Mouse (Mus musculus): ENCODE data around the gene Ddb2. TPM values are rescaled to one million over a fixed set of nuclear protein-coding genes. Genes with fewer than 3 reads are reported as not detected.
"Not testable (repeated sequence)": the region's sequence is repeated elsewhere in the genome, so short reads cannot be mapped to it uniquely, and the experiment has no call there.

The Ddb2 gene
- total RNA-seq, 1 experiment from 2014 or later: 10.0 TPM

- DNase-seq: no peak
These were observed 18.9 kb upstream of the Ddb2 start, which contains the start of gene Pacsin3 for GRCm38 (mm10) chr2:91255661-91256150. Gene Pacsin3, plus strand, starts transcription at chr2:91255954.

GRCm38 (mm10) chr2:91254725-91255380 is 18.1 kb upstream of the Ddb2 start:
- no peak for DNase-seq

- DNase-seq: no peak
These were observed 15.7 kb upstream of the Ddb2 start for GRCm38 (mm10) chr2:91252512-91252911.

DNA sequence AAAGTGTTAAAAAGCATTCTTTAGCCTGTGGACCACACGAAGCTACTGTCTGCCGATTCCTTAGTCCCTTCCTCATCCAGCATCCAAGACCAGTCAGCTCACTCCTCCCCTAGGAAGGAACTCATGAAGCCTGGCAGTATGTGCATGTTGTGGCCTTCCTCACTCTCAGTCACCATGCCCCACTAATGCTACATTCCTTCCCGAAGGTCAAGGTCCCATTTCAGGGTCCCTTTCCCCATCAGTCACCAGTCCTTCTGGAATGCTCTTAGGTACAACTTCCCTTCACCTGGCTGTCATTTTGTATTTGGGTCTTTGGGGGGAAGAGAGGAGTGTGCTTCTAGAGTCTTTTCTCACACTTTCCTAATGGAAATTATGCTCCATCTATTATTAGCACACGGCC is 15.2 kb upstream of the Ddb2 start:
- no peak for DNase-seq

GRCm38 (mm10) chr2:91248366-91248765 is 11.6 kb upstream of the Ddb2 start:
- DNase-seq: no peak

DNA sequence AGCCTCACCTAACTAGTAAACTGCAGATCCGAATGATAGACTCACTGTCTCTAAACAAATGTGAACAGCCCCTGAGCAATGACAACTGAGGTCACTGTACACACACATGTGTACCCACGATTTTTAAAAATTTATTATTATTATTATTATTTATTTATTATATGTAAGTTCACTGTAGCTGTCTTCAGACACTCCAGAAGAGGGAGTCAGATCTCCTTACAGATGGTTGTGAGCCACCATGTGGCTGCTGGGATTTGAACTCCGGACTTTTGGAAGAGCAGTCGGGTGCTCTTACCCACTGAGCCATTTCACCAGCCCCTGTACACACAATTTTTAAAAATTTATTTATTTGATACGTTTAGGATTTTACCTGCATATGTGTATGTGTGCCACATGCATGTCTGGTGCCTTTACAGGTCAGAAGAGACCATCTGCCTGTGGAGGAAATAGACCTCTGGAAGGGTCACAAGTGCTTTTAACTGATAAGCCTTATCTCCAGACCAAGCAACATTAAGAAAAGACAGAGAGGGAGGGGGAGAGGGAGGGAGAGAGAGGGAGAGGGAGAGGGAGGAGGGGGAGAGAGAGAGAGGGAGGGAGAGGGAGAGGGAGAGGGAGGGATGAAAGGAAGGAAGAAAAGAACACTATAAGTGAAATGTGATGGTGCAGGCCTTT is 7.9 kb upstream of the Ddb2 start:
- no peak for DNase-seq

DNA sequence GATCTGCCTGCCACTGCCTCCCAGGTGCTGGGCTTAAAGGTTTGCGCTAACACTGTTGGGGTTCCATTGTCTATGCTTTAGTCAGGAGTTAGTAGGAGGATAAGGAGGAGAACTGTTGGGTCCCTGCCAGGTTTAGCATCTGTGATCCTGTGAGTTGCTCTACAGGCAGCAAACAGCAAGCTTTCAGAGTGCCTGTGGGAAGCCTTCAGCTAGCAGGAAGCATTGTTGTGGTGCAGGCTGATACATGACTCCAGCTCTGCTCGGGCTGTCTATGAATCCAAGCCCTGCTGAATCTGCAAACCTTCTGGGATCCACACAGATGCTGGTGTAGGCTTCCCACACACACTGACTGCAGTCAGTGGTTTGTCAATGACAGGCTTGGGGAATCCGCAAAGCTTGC is 6.6 kb upstream of the Ddb2 start:
- DNase-seq: no peak

GRCm38 (mm10) chr2:91242547-91242946 is 5.8 kb upstream of the Ddb2 start:
- no peak for DNase-seq

GRCm38 (mm10) chr2:91237511-91238080 is 814 bp upstream of the Ddb2 start:
- not testable (repeated sequence) for DNase-seq

- no peak for DNase-seq
These were observed 7.0 kb downstream of the Ddb2 start for GRCm38 (mm10) chr2:91229735-91230134.

DNA sequence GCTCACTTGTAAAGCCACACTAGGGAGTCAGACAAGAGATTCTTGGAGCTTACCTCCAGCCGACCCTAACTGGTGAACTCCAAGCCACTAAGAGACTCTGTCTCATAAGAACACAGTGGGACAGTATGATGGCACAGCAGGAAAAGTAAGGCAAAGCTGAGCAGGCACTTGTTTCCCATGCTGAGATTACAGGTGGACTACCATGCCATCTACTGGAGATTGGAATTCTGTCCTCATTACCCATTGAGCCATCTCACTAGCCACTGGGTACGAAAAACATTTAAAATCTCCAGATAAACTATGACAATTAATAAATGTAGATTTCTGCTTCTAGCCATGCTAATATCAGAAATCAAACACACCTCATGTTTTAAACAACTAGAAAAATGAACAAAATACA is 13.2 kb downstream of the Ddb2 start:
- no peak for DNase-seq

DNA sequence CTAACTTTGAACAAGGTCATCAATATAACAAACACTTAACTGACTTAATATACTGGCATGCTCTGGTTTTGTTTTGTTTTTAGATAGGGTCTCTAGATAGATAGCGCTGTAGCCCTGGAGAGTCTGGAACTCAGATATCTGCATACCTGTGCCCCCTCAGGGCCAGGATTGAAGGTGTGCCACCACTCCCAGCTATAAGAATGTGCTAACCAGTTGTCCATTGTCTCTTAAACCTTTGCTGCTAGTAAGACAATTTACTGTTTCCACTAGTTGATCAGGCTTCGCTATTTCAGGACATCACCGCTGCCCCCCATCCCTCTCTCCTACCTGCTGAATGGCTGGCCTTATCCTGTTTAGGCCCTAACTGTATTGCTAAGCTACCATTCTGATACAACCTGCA is 16.3 kb downstream of the Ddb2 start:
- DNase-seq: no peak

DNA sequence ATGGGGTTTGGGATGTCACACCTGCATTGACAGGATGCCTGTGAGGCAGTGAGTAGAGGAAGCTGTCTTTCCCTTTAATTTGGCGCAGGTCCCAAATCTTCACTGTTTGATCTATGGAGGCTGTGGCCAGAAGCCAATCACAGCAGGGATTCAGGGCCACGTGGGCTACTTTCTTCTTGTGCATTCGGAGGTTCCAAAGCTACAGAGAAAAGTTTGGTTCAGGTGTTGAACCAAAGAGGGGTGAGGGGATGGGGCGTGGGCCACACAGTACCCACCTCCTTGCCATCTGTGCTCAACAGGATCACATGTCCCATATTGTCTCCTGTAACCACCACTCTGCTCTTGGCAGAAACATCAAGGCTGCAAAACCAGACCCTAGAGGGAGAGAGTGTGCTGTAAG is 19.8 kb downstream of the Ddb2 start:
- DNase-seq: peak; percentile 53

GRCm38 (mm10) chr2:91213311-91213710 is 23.5 kb downstream of the Ddb2 start:
- no peak for DNase-seq

- DNase-seq: no peak
These were observed 30.5 kb downstream of the Ddb2 start for GRCm38 (mm10) chr2:91206254-91206775.

DNA sequence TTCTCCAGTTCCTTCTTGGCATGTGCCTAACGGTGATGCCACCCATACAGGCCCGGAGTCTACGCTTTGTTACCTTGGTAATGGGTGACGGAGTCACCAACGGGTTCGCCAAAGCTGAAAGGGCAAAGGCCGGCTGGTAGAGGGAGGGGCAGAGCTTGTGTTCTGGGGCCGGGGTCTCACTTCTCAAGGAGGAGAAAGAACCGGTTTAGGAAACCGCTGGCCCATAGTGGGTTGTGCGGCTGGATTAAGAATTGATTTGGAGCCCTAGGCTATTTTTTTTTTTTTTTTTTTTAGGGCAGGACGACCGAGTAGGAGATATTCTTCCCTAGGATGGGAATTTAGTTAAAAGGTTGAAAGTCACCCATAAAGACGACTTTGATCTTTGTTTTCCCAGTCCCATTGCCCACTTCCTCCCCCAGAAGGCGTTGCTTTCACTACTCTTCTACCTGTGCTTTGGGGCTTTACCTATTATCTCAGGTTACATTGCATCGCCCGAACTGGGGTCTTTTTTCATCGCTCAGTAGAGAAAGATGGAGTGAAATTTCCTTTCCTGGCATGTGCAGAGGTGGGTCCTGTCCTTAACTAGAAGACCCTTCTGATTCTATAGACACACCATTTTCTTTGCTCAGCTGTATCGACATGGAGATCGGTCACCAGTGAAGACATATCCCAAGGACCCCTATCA is 33.7 kb downstream of the Ddb2 start:
- no peak for DNase-seq

- peak; percentile 95 for DNase-seq
These were observed 34.4 kb downstream of the Ddb2 start, which contains the start of the genes Nr1h3 and Acp2 for GRCm38 (mm10) chr2:91202222-91202971. Gene Nr1h3, minus strand, starts transcription at chr2:91202834. Gene Acp2, plus strand, starts transcription at chr2:91202885.

DNA sequence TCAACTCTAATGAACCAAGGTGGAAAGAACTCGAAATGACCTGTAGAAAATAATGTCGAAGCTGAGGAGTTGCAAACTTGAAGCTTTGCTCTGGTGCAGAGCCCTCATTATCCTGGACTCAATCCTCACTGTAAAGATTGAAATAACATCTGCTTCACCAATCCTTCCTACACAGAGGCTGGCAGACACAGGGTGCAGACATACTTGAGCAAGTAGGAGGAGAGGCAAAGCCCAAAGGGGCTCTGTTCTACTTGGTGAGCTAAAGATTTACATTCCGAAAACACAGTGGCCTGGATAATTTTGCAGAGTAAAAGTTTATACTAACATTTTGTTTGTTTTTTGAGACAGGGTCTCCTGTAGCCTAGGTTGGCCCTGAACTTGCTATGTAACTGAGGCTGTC is 37.9 kb downstream of the Ddb2 start:
- DNase-seq: no peak

DNA sequence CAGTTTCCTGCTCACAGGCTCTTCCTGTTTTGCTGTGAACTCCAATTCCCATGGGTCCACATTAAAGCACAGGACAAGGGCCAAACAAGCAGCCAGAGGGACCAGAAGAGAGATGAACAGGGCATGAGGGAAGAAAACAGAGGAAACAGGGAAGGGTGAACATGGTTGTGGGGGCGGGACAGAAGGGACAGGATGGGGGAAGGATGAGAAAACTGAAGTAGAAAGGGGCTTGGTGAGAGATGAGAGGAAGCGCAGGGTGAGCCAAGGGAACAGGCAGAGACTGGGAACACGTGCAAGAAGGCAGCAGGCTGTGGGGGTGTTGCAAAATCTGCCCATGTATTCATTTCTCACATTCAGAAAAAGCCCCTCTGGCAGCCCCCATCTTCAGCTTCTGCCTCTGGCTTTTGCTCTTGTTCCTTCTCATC is 40.2 kb downstream of the Ddb2 start:
- peak; percentile 27 for DNase-seq

- DNase-seq: peak; percentile 92
These were observed 42.0 kb downstream of the Ddb2 start for GRCm38 (mm10) chr2:91194624-91195332.

DNA sequence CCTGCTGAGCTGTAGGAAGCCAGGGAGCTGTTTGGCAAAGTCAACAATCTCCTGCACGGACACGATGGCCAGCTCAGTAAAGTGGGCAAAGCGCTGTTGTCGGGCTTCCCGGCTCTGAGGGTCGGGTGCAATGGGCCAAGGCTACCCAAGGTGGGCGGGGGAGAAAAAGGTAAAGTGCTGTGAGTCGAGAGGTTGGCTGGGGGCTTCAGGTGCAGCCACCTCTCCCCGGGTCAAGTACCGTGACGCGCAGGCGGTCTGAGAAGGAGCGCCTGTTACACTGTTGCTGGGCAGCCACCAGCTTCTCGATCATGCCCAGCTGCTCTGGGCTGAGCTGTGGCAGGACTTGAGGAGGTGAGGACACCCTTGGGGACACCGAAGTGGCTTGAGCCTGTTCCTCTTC is 46.3 kb downstream of the Ddb2 start:
- DNase-seq: no peak
